Mouse (Mus musculus) fat pad, adult 2 months (tissue): ENCODE measurements around the gene Ppfia1.

Experiments used
- DNase-seq: peaks from one replicate; pipeline ENCODE4 v3.0.0-alpha.2; 2011; ENCODE audit warnings: low read depth, low spot score; ENCODE audit errors: extremely low read depth

Gene Ppfia1

DNA sequence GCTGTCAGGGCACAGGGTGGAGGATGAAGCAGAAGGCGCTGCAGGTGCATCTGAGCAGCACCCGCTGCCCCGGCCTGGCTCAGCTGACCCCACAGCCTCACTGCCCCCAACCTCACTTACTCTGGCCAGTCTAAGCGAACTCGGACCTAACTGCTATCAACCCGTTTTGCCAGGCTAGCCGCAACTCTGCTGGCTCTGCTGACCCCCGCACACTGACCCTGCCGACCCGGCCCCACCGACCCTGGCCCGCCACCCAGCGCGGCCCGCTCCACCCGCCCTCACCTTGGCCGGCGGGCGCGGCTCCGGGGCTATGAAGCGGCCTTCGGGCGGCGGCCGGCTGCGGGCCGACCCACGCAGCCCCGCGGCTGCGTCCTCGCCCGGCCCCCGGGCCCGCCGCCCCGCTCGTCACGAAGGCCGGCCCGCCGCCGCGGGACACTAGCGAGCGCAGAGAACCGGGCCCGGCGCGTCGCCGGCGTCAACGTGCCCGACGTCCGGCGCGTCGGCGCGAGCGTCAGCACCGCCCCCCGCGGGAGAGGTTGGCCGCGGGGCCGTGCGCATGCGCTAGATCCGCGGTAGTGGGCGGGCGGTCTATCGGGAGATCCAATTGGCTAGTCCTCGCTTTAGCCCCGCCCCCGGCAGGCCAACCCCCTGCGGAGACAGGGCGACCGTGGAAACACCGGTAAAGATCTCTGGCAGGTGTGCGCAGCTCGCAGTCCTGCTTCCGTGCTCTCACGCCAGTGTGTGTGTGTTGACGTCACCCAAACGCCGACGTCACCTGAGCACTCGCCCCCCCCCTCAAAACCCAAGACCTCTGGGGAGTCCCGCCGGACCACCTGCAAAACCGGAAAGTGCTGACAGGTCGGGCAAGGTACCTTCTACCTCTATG is at the start of gene Ppfia1:
Gene Ppfia1 (minus strand): TSS at position 493 of the 886 bp plus-strand sequence.
- peak; percentile 43 for DNase-seq

GRCm38 (mm10) chr7:144600333-144600900 is 46.9 kb upstream of the Ppfia1 start:
- DNase-seq, result no peak

DNA sequence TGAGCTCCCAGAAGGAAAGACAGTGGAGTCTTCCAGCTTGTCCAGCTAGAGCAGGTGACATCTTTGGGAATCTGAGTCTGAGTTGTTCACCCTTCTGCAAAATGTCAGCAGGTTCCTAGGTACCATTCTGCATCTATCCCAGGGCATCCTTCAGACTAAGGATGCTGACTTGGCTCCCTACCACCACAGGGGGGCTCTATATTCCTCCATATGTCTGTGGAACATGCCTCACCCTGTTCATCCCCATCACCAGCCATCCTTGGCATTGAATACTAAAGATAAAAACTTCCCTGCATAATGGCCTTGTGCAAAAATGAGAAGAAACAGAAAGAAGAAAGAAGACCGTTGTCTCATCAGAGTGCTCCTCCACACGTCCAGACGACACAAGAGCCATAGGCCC is 36.0 kb upstream of the Ppfia1 start:
- no peak for DNase-seq

- no peak for DNase-seq
Observed at GRCm38 (mm10) chr7:144587291-144587690, 33.8 kb upstream of the Ppfia1 start.

DNA sequence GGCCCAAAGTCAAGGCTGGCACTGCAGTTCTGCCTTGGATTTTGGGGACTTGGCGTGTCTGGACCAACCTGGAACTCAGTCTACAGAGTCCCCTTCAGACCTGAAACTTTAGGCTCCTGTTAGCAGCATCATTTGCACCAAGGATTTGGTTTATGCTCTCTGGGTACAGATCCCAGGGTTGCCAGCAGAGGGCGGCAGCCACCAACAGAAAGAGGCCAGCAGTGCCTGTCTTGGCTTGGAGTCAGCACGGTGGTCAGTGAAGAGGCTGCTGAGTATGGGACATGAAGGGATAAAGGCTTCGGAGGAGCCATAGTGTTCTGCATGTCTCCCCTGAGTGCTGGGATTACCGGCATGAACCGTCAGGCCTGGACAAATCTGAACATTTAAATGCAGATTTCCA is 32.1 kb upstream of the Ppfia1 start:
- DNase-seq, result no peak

- DNase-seq, result no peak
Observed at GRCm38 (mm10) chr7:144583619-144584018, 30.1 kb upstream of the Ppfia1 start.

GRCm38 (mm10) chr7:144582284-144582980 is 28.9 kb upstream of the Ppfia1 start, which contains the start of gene Fadd:
Gene Fadd (minus strand): TSS chr7:144582463.
- DNase-seq, result no peak

DNA sequence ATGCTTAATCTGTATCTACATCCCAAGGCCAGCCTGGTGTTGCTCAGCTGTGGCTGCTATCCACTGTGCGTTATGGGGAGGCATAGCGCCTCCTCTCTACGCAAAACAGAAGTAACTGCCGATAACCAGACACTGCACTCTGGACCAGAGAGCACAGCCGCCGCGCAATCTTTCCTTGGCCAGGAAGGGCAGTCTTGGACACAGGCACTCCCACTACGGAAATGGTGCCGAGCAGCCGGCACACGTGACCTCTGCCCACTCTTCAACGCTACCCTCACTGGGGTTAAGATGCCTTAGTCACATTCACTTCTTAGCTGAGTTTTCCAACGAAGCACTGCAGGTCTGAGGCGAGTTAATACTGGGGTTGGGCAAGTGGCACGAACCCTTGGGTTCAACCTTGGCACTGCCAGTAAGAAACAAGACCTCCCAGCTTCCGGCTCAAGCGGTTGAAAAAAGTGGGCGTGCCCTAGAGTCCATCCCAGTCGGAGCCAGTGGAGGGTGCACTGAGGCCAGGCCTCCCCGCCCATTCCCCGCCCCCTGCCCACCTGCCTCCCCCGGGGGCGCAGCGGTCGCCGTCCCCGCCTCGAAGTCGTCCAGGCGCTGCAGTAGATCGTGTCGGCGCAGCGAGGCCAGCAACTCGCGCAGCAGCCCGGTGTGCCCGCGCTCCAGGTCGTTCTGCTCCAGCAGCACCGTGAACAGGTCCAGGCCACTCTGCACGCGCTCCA is 28.2 kb upstream of the Ppfia1 start:
- DNase-seq, result no peak

- DNase-seq, result no peak
Observed at GRCm38 (mm10) chr7:144577876-144578275, 24.3 kb upstream of the Ppfia1 start.

GRCm38 (mm10) chr7:144572234-144572633 is 18.7 kb upstream of the Ppfia1 start:
- DNase-seq, result no peak

DNA sequence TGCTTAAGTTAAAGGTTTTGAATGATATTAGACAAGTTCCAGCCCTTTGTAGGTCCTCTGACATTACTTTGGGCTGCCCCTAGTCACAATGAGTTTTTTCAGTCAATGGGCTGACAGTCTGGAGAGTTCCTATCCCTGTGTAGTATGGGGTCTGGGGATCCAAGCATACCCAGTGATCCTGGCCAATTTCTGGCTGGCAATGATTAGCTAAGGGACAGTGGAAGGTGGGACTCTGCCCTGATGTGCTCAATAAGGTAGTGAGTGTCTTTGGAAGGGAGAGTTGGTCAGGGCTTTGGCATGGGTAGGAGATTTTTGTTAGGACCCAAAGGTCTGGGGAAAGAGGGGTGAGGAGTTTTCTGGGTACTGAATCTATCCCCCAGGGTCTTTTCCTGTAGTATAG is 18.1 kb upstream of the Ppfia1 start:
- no peak for DNase-seq

DNA sequence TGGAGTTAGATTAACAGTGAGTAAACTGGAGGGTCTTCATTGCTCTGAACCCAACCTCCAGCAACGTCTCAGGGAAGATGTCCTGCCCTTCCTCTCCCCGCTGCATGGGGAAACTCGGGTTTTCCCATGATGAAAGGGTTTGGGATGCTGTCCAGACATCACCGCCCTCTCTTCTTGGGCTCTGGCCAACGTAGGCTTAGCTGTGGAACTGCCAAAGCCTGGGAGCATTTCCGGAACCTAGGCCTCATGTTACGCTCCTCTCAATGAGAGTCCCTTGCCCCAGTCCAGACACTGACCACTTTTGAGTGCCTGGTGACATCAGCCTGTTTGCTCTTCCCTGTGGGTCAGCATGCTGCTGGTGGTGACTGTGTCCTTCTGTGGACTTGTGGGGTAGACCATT is 15.9 kb upstream of the Ppfia1 start:
- DNase-seq, result no peak

DNA sequence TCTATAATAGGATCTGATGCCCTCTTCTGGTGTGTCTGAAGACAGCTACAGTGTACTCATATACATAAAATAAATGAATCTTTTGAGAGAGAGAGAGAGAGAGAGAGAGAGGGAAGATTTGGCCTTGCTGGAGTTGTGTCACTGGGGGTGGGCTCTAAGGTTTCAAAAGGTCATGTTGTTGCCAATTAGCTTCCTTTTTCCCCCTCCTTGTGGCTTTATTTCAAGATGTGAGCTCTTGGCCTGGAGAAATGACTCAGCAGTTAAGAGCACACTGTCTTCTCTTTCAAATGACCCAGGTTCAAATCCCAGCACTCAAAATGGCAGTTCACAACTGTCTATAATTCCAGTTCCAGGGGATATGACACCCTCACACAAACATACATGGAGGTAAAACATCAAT is 14.6 kb upstream of the Ppfia1 start:
- no peak for DNase-seq

DNA sequence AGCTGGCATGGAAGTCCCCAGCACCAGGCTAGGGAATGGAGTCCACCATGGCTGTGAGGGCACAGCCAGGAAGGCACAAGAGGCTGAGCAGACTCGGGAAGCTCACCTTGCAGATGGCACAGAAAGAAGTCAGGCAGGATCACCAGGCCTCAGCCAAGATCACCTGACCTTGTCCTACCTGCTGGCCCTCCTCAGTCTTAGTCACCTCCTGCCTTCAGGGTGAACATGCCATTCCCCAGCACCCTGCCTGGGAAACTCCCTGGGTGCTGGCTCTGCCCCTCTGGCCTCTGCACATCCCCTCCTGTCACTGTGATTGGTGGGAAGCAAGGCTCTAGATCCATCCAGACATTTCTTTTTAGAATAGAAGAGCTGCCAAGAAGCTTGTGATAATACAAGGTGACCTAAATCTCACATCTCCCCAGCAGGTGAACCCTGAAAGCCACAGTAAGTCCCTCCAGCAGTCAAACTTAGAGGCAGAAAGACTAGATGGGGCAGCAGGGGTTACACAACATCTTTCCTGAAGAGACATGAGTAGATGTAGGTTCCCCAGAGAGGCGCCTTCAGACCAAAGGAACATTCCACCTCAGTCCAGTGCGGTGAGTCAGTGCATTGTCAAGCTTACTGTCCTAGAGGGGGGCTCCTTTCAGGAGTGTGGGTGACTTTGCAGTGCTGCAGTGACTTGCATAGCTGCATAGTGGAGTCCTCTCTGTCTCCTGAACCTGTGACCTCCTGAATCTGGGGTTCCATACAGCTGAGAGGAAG is 13.6 kb upstream of the Ppfia1 start:
- DNase-seq, result peak; percentile 79

- DNase-seq, result peak; percentile 81
Observed at GRCm38 (mm10) chr7:144563456-144564155, 10.1 kb upstream of the Ppfia1 start.

DNA sequence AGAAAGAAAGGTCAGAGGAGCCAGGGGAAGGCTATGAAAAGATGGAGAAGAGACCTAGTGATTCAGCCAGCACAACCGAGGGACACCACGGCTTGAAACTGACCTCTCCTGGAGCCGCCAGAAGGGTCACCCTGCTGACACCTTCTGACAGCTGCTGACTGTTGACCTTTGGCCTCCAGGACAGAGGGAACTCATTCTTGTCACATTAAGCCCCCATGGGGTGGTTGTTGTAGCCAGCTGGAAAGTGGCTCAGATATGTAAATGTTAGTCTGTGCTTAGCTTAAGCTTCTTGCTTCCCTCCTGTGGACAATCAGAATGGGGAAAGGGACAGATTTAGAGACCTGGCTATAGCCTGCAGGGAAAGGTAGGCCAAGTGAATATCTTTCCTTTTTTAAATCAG is 8.5 kb upstream of the Ppfia1 start:
- DNase-seq, result no peak

DNA sequence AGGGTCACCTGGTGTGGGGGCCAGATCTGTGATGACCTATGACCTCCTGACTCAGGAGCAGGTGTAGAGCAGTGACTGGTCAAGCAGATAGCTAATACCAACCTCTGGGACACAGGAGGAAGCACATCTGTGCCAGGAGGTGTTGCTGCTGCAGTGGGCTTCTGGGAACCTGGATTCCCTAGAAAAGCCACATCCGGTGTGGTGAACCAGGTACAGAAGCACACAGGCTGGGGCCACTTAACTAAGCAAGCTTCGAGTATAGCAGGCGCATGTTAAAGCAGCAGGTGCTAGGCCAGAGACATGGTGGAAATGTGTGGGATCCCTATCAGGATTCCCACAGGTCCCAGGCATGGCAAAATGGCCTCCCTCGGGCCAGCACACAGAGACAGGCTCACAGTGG is 7.1 kb upstream of the Ppfia1 start:
- no peak for DNase-seq

- no peak for DNase-seq
Observed at GRCm38 (mm10) chr7:144558552-144558951, 5.0 kb upstream of the Ppfia1 start.

GRCm38 (mm10) chr7:144554123-144554472 is 569 bp upstream of the Ppfia1 start:
- DNase-seq, result no peak

DNA sequence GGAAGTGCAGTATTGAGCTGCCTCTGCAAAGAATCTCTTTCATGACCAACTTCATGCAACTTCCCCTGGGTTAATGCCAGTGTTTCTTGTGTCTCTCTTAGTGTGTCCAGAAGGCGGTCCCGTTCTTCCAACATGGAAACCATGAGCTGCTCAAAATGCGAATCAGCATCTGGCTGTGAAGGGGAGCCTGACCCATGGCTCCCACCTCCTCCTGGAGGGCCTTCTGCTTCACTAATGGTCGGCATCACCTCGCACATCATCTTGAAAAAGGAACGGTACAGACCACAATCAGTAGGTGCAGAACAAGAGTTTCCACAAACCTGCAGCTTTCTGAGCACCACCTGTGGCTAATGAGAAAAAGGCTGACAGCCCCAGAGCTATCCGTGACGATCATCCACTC is 1.3 kb downstream of the Ppfia1 start:
- DNase-seq, result no peak
